Mouse (Mus musculus): Measurements from ENCODE around the gene Lrba.

DNA sequence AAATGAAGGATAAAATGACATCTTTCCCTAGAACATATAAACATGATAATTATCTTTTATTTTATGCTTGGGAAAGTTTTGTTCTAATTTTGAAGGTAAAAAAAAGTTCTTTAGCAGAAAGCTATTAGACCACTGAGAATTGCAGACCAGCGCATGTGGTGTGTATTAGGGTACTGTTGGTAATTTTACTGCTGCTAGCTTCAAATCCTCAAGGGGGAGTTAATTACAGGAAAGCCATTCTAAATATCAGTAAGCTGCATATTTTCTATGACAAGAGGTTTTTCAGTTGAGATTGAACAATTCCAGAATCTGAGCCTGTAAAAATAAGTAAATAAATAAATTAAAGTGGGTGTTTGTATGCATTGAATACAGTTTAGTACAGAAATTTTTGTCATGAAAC lies 312.3 kb downstream of the Lrba start:
- TF ChIP-seq SIN3A (IDR thresholded peaks at IDR 0.05; ENCODE audit: low read length) (no peak), EP300 (IDR thresholded peaks at IDR 0.05; ENCODE audit: low read length) (no peak), MAFK (IDR thresholded peaks at IDR 0.05; ENCODE audit: insufficient replicate concordance, low read length) (no peak), HCFC1 (IDR thresholded peaks at IDR 0.05; ENCODE audit: low read depth, low read length) (no peak), CTCF (conservative IDR thresholded peaks at IDR 0.05 in 1 of 2, IDR thresholded peaks at IDR 0.05 in 1 of 2; ENCODE audit: low read depth in 2 of 2, low read length in 2 of 2) (no peak), POLR2A (IDR thresholded peaks at IDR 0.05; ENCODE audit: low read depth, low read length) (no peak), MAX (IDR thresholded peaks at IDR 0.05; ENCODE audit: low read length) (no peak)

Measured in CH12.LX (cell line).